In the genomic region with DNA sequence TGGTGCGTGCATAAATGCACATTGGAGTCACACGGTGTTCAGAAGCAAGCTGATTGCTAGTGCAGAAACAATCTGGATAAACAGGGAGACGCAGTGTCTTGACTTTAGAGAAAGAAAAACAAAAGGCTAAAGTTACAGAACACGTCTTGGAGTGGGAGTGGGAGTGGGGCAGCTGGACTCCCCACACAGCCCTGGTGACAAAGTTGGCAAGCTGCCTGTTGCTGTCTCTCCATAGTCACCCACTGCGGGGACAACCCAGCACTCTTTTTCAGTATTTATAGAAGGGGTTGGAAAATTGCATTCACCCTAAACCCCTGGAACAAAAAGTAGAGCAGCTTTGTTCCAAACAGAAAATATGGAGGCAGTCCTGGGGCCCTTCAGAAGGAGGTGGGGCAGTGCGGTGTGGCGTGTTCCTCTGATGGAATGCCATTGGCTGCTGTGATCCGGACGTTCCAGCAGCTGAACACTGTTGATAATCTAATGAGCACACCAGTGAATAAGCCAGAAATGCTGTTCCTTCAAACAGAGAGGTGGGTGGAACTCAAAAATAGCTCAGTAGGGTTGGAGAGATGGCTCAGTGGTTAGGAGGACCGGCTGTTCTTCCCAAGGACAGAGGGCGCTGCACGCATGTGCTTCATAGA, we compare ENCODE assay signal across 13 mouse cellular contexts. TPM values are rescaled to one million over a fixed set of nuclear protein-coding genes. Genes with fewer than 3 reads are reported as not detected.
DNase-seq lines count a peak whose midpoint lies in the region; ATAC-seq and TF ChIP-seq lines count a peak whose summit lies in the region.
"Had no signal": no experiment of that assay in that cellular context is flagged by ENCODE, and none has a peak within 500 bp of the region (broad histone marks: within the 10 kb centered on the region; RNA-seq: fewer than 3 reads in every experiment).

No protein-coding gene starts in this region.

- H3K27ac ChIP-seq in hindbrain, postnatal 0 days = no peak overlapping the region
- no peak overlapping the region for H3K27ac ChIP-seq in hindbrain, embryonic 13.5 days

- H3K4me3 ChIP-seq in hindbrain, postnatal 0 days (ENCODE audit: low read length) = no peak overlapping the region
- H3K4me3 ChIP-seq in hindbrain, embryonic 13.5 days = no peak overlapping the region
- H3K4me3 ChIP-seq: erythroblast, embryonic 14.5 days had no signal

- H3K9me3 ChIP-seq in hindbrain, postnatal 0 days (ENCODE audit: low read length) = no peaks in the 10 kb centered on the region
- H3K9me3 ChIP-seq in hindbrain, embryonic 13.5 days = no peaks in the 10 kb centered on the region

- 58% methylated on average over 12 of the region's 12 CpGs for WGBS in hindbrain, postnatal 0 days
- 71% methylated on average over 12 of the region's 12 CpGs for WGBS in hindbrain, embryonic 13.5 days

- no peaks in the 10 kb centered on the region for H3K27me3 ChIP-seq in hindbrain, postnatal 0 days (ENCODE audit: insufficient read depth, low read length)
- peaks cover 8% of the 10 kb centered on the region for H3K27me3 ChIP-seq in hindbrain, embryonic 13.5 days

- no peaks in the 10 kb centered on the region for H3K36me3 ChIP-seq in hindbrain, postnatal 0 days (ENCODE audit: insufficient read depth, low read length)
- H3K36me3 ChIP-seq in hindbrain, embryonic 13.5 days = no peaks in the 10 kb centered on the region

- H3K4me1 ChIP-seq in hindbrain, postnatal 0 days (ENCODE audit: insufficient read depth, low read length) = no peaks in the 10 kb centered on the region
- H3K4me1 ChIP-seq in hindbrain, embryonic 13.5 days (replicated peaks) = no peaks in the 10 kb centered on the region

- 0 out of 2 replicates have a peak, but pooled peaks have one; percentile 5 for ATAC-seq in hindbrain, postnatal 0 days
- ATAC-seq in hindbrain, embryonic 13.5 days (ENCODE audit: low FRiP score) = no peak

- H3K9ac ChIP-seq in hindbrain, postnatal 0 days (replicated peaks; ENCODE audit: low read length) = no peak overlapping the region
- no peak overlapping the region for H3K9ac ChIP-seq in hindbrain, embryonic 13.5 days

- H3K4me2 ChIP-seq in hindbrain, postnatal 0 days (ENCODE audit: low read depth, low read length) = no peak overlapping the region
- no peak overlapping the region for H3K4me2 ChIP-seq in hindbrain, embryonic 13.5 days

- TF ChIP-seq CTCF in hindbrain, postnatal 0 days (IDR thresholded peaks at IDR 0.05; ENCODE audit: low read depth) = no peak

- no peak for DNase-seq in hindbrain, postnatal 0 days (ENCODE audit: low spot score)
- DNase-seq in right cerebral cortex, adult 18-20 months = peak; percentile 39
- no peak for DNase-seq in right cerebral cortex, postnatal 36 days (ENCODE audit: low spot score in 2 of 2)
- peak; percentile 35 to 58 for DNase-seq in lung, postnatal 4 days
- no peak for DNase-seq in urinary bladder, postnatal 25 days (ENCODE audit: low spot score)
- DNase-seq in cerebellum, adult 18-20 months = no peak
- DNase-seq: adrenal gland, postnatal 36 days; cerebellum, adult 9-11 months; kidney, postnatal 25 days; right cerebral cortex, postnatal 4 days; thymus, postnatal 14 days had no signal

RNA-seq across cellular contexts. Expression of gene Slc35c1, which starts 17.5 kb away (rescaled TPM):
- total RNA-seq in hindbrain, postnatal 0 days (2014; rRNA removed) = 11.0 and 12.7 TPM in 2 replicates
- 12.7 and 16.4 TPM in 2 replicates for polyA plus RNA-seq in hindbrain, postnatal 0 days (2015; fragmentation: Nextera tagmentation; extraction: Ambion mirVana)
- polyA plus RNA-seq in hindbrain, embryonic 13.5 days (2015; fragmentation: Nextera tagmentation; extraction: Ambion mirVana) = 10.5 and 12.0 TPM in 2 replicates

RNA-seq across cellular contexts. Expression of gene Cry2, which starts 43.9 kb away (rescaled TPM):
- 43.8 and 45.5 TPM in 2 replicates for total RNA-seq in hindbrain, postnatal 0 days (2014; rRNA removed)
- polyA plus RNA-seq in hindbrain, postnatal 0 days (2015; fragmentation: Nextera tagmentation; extraction: Ambion mirVana) = 50.6 and 52.0 TPM in 2 replicates
- polyA plus RNA-seq in hindbrain, embryonic 13.5 days (2015; fragmentation: Nextera tagmentation; extraction: Ambion mirVana) = 36.8 and 38.5 TPM in 2 replicates

Comparison
In these comparisons a context has a peak if more than half of its experiments do, and no peak if none do; other contexts are left out.
1. DNase-seq: peak in right cerebral cortex, adult 18-20 months (single experiment) and lung, postnatal 4 days (2 of 2); none in hindbrain, postnatal 0 days (single experiment), right cerebral cortex, postnatal 36 days (0 of 2), urinary bladder, postnatal 25 days (single experiment) and cerebellum, adult 18-20 months (0 of 2).